Mouse (Mus musculus) lung, postnatal 14 days (tissue): Measurements from ENCODE around the gene Grin3b.

ENCODE experiments used
- DNase-seq: peaks from one replicate; pipeline ENCODE4 v3.0.0; 2021

Gene Grin3b

GRCm38 (mm10) chr10:79970415-79971182 is at the start of gene Grin3b:
Gene Grin3b (plus strand): TSS chr10:79970715.
- DNase-seq = no peak

GRCm38 (mm10) chr10:79920958-79921535 is 49.5 kb upstream of the Grin3b start, which contains the start of gene R3hdm4:
Gene R3hdm4 (minus strand): TSS chr10:79921208.
- DNase-seq = no peak

- no peak for DNase-seq
Measured at GRCm38 (mm10) chr10:79921572-79921971, 48.9 kb upstream of the Grin3b start.

GRCm38 (mm10) chr10:79924998-79925784 is 45.3 kb upstream of the Grin3b start:
- peak; percentile 96 for DNase-seq

- no peak for DNase-seq
Measured at GRCm38 (mm10) chr10:79925785-79926490, 44.6 kb upstream of the Grin3b start.

GRCm38 (mm10) chr10:79926491-79927323 is 43.8 kb upstream of the Grin3b start, which contains the start of gene Arid3a:
Gene Arid3a (plus strand): TSS chr10:79927043.
- peak; percentile 90 for DNase-seq

- DNase-seq = peak; percentile 61
Measured at GRCm38 (mm10) chr10:79927324-79928029, 43.0 kb upstream of the Grin3b start.

GRCm38 (mm10) chr10:79928030-79928694 is 42.4 kb upstream of the Grin3b start:
- peak; percentile 53 for DNase-seq

- DNase-seq = no peak
Measured at GRCm38 (mm10) chr10:79928907-79929701, 41.4 kb upstream of the Grin3b start.

GRCm38 (mm10) chr10:79929967-79930825 is 40.3 kb upstream of the Grin3b start:
- DNase-seq = no peak

- DNase-seq = no peak
Measured at GRCm38 (mm10) chr10:79930826-79931186, 39.7 kb upstream of the Grin3b start.

- DNase-seq = no peak
Measured at GRCm38 (mm10) chr10:79931797-79932196, 38.7 kb upstream of the Grin3b start.

- DNase-seq = peak; percentile 68
Measured at GRCm38 (mm10) chr10:79932736-79933135, 37.8 kb upstream of the Grin3b start.

- DNase-seq = no peak
Measured at GRCm38 (mm10) chr10:79933145-79933679, 37.3 kb upstream of the Grin3b start.

GRCm38 (mm10) chr10:79933861-79934260 is 36.7 kb upstream of the Grin3b start:
- no peak for DNase-seq

GRCm38 (mm10) chr10:79934272-79934721 is 36.2 kb upstream of the Grin3b start:
- DNase-seq = peak; percentile 93

- no peak for DNase-seq
Measured at GRCm38 (mm10) chr10:79934794-79935569, 35.5 kb upstream of the Grin3b start.
